Mouse (Mus musculus): Measurements from ENCODE around the gene Cnih3. TPM values are rescaled to one million over a fixed set of nuclear protein-coding genes. Genes with fewer than 3 reads are reported as not detected.
A peak's percentile ranks its signal among the peaks of the same experiment; 100 is the strongest.

The Cnih3 gene
- total and polyA plus RNA-seq, 3 experiments: 0.04 TPM; not detected in 2

GRCm38 (mm10) chr1:181469415-181469814, 117.0 kb downstream of the Cnih3 start:
- no peak overlapping the region for H3K9ac ChIP-seq (ENCODE audit: low read depth, low read length)
- H3K4me3 ChIP-seq: no peak overlapping the region
- H3K27me3 ChIP-seq (ENCODE audit: control insufficient read depth, insufficient read depth, low read length): no peaks in the 10 kb centered on the region
- no peak for TF ChIP-seq EP300 (IDR thresholded peaks at IDR 0.05; ENCODE audit: insufficient read depth, low read depth, low read length)
- TF ChIP-seq CTCF (IDR thresholded peaks at IDR 0.05): no peak
- no peak for TF ChIP-seq POLR2A (IDR thresholded peaks at IDR 0.05; ENCODE audit: insufficient read depth, low read depth, low read length)
- DNase-seq: no peak
- no peaks in the 10 kb centered on the region for H3K79me2 ChIP-seq (replicated peaks; ENCODE audit: control insufficient read depth, insufficient read depth, low read length)
- no peak overlapping the region for H3K27ac ChIP-seq
- no peaks in the 10 kb centered on the region for H3K36me3 ChIP-seq (ENCODE audit: control insufficient read depth, insufficient read depth, low read length)
- 72% methylated on average over 8 of the region's 8 CpGs for WGBS
- intact Hi-C loops (cut with DNase I): no loop called here
- H3K4me1 ChIP-seq (ENCODE audit: control insufficient read depth, insufficient read depth, low read length): no peaks in the 10 kb centered on the region

GRCm38 (mm10) chr1:181476141-181476540, 123.7 kb downstream of the Cnih3 start:
- Histone ChIP-seq H3K9ac (ENCODE audit: low read depth, low read length) (no peak overlapping the region), H3K4me1 (ENCODE audit: control insufficient read depth, insufficient read depth, low read length) (no peaks in the 10 kb centered on the region), H3K4me3 (no peak overlapping the region), H3K27ac (no peak overlapping the region), H3K27me3 (ENCODE audit: control insufficient read depth, insufficient read depth, low read length) (no peaks in the 10 kb centered on the region), H3K36me3 (ENCODE audit: control insufficient read depth, insufficient read depth, low read length) (no peaks in the 10 kb centered on the region), H3K79me2 (replicated peaks; ENCODE audit: control insufficient read depth, insufficient read depth, low read length) (no peaks in the 10 kb centered on the region)
- TF ChIP-seq EP300 (IDR thresholded peaks at IDR 0.05; ENCODE audit: insufficient read depth, low read depth, low read length) (no peak), POLR2A (IDR thresholded peaks at IDR 0.05; ENCODE audit: insufficient read depth, low read depth, low read length) (no peak), CTCF (IDR thresholded peaks at IDR 0.05) (no peak)
- peak in 1 of 2 experiments; percentile 11 for DNase-seq
- intact Hi-C loops (cut with DNase I): no loop called here
- 48% methylated on average over 8 of the region's 8 CpGs for WGBS

- intact Hi-C loops (cut with DNase I): no loop called here
- no peaks in the 10 kb centered on the region for H3K79me2 ChIP-seq (replicated peaks; ENCODE audit: control insufficient read depth, insufficient read depth, low read length)
- WGBS: 58% methylated on average over 6 of the region's 6 CpGs
- H3K27ac ChIP-seq: no peak overlapping the region
- H3K4me3 ChIP-seq: no peak overlapping the region
- H3K4me1 ChIP-seq (ENCODE audit: control insufficient read depth, insufficient read depth, low read length): no peaks in the 10 kb centered on the region
- no peaks in the 10 kb centered on the region for H3K36me3 ChIP-seq (ENCODE audit: control insufficient read depth, insufficient read depth, low read length)
- no peaks in the 10 kb centered on the region for H3K27me3 ChIP-seq (ENCODE audit: control insufficient read depth, insufficient read depth, low read length)
- TF ChIP-seq POLR2A (IDR thresholded peaks at IDR 0.05; ENCODE audit: insufficient read depth, low read depth, low read length) (no peak), CTCF (IDR thresholded peaks at IDR 0.05) (no peak), EP300 (IDR thresholded peaks at IDR 0.05; ENCODE audit: insufficient read depth, low read depth, low read length) (no peak)
- no peak overlapping the region for H3K9ac ChIP-seq (ENCODE audit: low read depth, low read length)
- no peak for DNase-seq
Observed at GRCm38 (mm10) chr1:181476557-181476956, 124.1 kb downstream of the Cnih3 start.

- Histone ChIP-seq H3K4me3 (no peak overlapping the region), H3K27ac (no peak overlapping the region), H3K27me3 (ENCODE audit: control insufficient read depth, insufficient read depth, low read length) (no peaks in the 10 kb centered on the region), H3K9ac (ENCODE audit: low read depth, low read length) (no peak overlapping the region), H3K36me3 (ENCODE audit: control insufficient read depth, insufficient read depth, low read length) (no peaks in the 10 kb centered on the region), H3K79me2 (replicated peaks; ENCODE audit: control insufficient read depth, insufficient read depth, low read length) (no peaks in the 10 kb centered on the region), H3K4me1 (ENCODE audit: control insufficient read depth, insufficient read depth, low read length) (no peaks in the 10 kb centered on the region)
- TF ChIP-seq EP300 (IDR thresholded peaks at IDR 0.05; ENCODE audit: insufficient read depth, low read depth, low read length): no peak
- TF ChIP-seq CTCF (IDR thresholded peaks at IDR 0.05): no peak
- TF ChIP-seq POLR2A (IDR thresholded peaks at IDR 0.05; ENCODE audit: insufficient read depth, low read depth, low read length): no peak
- 66% methylated on average over 5 of the region's 5 CpGs for WGBS
- intact Hi-C loops (cut with DNase I): no loop called here
- no peak for DNase-seq
Observed at GRCm38 (mm10) chr1:181484696-181485095, 132.3 kb downstream of the Cnih3 start.

- H3K27ac ChIP-seq: no peak overlapping the region
- H3K4me3 ChIP-seq: no peak overlapping the region
- H3K36me3 ChIP-seq (ENCODE audit: control insufficient read depth, insufficient read depth, low read length): no peaks in the 10 kb centered on the region
- TF ChIP-seq POLR2A (IDR thresholded peaks at IDR 0.05; ENCODE audit: insufficient read depth, low read depth, low read length) (no peak), CTCF (IDR thresholded peaks at IDR 0.05) (no peak), EP300 (IDR thresholded peaks at IDR 0.05; ENCODE audit: insufficient read depth, low read depth, low read length) (no peak)
- no peaks in the 10 kb centered on the region for H3K79me2 ChIP-seq (replicated peaks; ENCODE audit: control insufficient read depth, insufficient read depth, low read length)
- DNase-seq: no peak
- no peaks in the 10 kb centered on the region for H3K27me3 ChIP-seq (ENCODE audit: control insufficient read depth, insufficient read depth, low read length)
- whole genome bisulfite sequencing: 96% methylated on average over 2 of the region's 2 CpGs
- intact Hi-C loops (cut with DNase I): no loop called here
- no peak overlapping the region for H3K9ac ChIP-seq (ENCODE audit: low read depth, low read length)
- no peaks in the 10 kb centered on the region for H3K4me1 ChIP-seq (ENCODE audit: control insufficient read depth, insufficient read depth, low read length)
Observed at GRCm38 (mm10) chr1:181503471-181503870, 151.0 kb downstream of the Cnih3 start.

GRCm38 (mm10) chr1:181505367-181505766, 152.9 kb downstream of the Cnih3 start:
- Histone ChIP-seq H3K27ac (no peak overlapping the region), H3K9ac (ENCODE audit: low read depth, low read length) (no peak overlapping the region), H3K79me2 (replicated peaks; ENCODE audit: control insufficient read depth, insufficient read depth, low read length) (no peaks in the 10 kb centered on the region), H3K27me3 (ENCODE audit: control insufficient read depth, insufficient read depth, low read length) (no peaks in the 10 kb centered on the region), H3K4me1 (ENCODE audit: control insufficient read depth, insufficient read depth, low read length) (no peaks in the 10 kb centered on the region), H3K4me3 (no peak overlapping the region), H3K36me3 (ENCODE audit: control insufficient read depth, insufficient read depth, low read length) (no peaks in the 10 kb centered on the region)
- intact Hi-C loops (cut with DNase I): no loop called here
- TF ChIP-seq CTCF (IDR thresholded peaks at IDR 0.05) (no peak), EP300 (IDR thresholded peaks at IDR 0.05; ENCODE audit: insufficient read depth, low read depth, low read length) (no peak), POLR2A (IDR thresholded peaks at IDR 0.05; ENCODE audit: insufficient read depth, low read depth, low read length) (no peak)
- WGBS: 31% methylated on average over 8 of the region's 8 CpGs
- DNase-seq: no peak

Other genes starting within 250 kb of the Cnih3 start
- gene Nvl, start 208.4 kb upstream of the Cnih3 start, total RNA-seq (2021): 1 to 10 TPM; 7.4 TPM
- gene Nvl, start 208.4 kb upstream of the Cnih3 start, polyA plus RNA-seq (2012; rRNA removed): 4.7 and 8.4 TPM in 2 replicates
- 10 to 100 TPM; 43.8 to 50.3 TPM for gene Cnih4, start 207.9 kb upstream of the Cnih3 start, total RNA-seq (2021)
- 22.2 and 34.2 TPM in 2 replicates for gene Cnih4, start 207.9 kb upstream of the Cnih3 start, polyA plus RNA-seq (2012; rRNA removed)
- 10 to 100 TPM; 86.3 to 99.7 TPM for gene Wdr26, start 140.6 kb upstream of the Cnih3 start, total RNA-seq (2021)
- gene Wdr26, start 140.6 kb upstream of the Cnih3 start, polyA plus RNA-seq (2012; rRNA removed): 30.2 and 52.4 TPM in 2 replicates
- gene Ccdc121, start 158.8 kb downstream of the Cnih3 start, total RNA-seq (2021): not detected
- gene Ccdc121, start 158.8 kb downstream of the Cnih3 start, polyA plus RNA-seq (2012; rRNA removed): 0.06 TPM in 1 of 2 replicates, not detected in the other
- gene Dnah14, start 223.9 kb downstream of the Cnih3 start, total RNA-seq (2021): not detected
- 0.23 TPM in 1 of 2 replicates, not detected in the other for gene Dnah14, start 223.9 kb downstream of the Cnih3 start, polyA plus RNA-seq (2012; rRNA removed)

Measured in heart, adult 2 months (tissue).